Mouse (Mus musculus): Measurements from ENCODE around the gene Rora.
A peak's percentile ranks its signal among the peaks of the same experiment; 100 is the strongest.

The Rora gene

GRCm38 (mm10) chr9:68958919-68959318 lies 305.3 kb downstream of the Rora start:
- DNase-seq: no peak

- peak; percentile 48 to 59 for DNase-seq
Measured at GRCm38 (mm10) chr9:68963898-68964297, 310.3 kb downstream of the Rora start.

- peak; percentile 66 to 70 for DNase-seq
Measured at GRCm38 (mm10) chr9:68966540-68966939, 313.0 kb downstream of the Rora start.

- DNase-seq: no peak
Measured at GRCm38 (mm10) chr9:68970074-68970473, 316.5 kb downstream of the Rora start.

- no peak for DNase-seq
Measured at GRCm38 (mm10) chr9:68972277-68972676, 318.7 kb downstream of the Rora start.

GRCm38 (mm10) chr9:68974517-68974916 lies 320.9 kb downstream of the Rora start:
- DNase-seq: no peak

- no peak for DNase-seq
Measured at GRCm38 (mm10) chr9:68976136-68976535, 322.6 kb downstream of the Rora start.

GRCm38 (mm10) chr9:68976851-68977250 lies 323.3 kb downstream of the Rora start:
- DNase-seq: no peak

GRCm38 (mm10) chr9:68978656-68979055 lies 325.1 kb downstream of the Rora start:
- DNase-seq: peak; percentile 45 to 64

- DNase-seq: no peak
Measured at GRCm38 (mm10) chr9:68980041-68980440, 326.5 kb downstream of the Rora start.

GRCm38 (mm10) chr9:68985046-68985445 lies 331.5 kb downstream of the Rora start:
- no peak for DNase-seq

- no peak for DNase-seq
Measured at GRCm38 (mm10) chr9:68985796-68986195, 332.2 kb downstream of the Rora start.

- DNase-seq: peak; percentile 44 to 46
Measured at GRCm38 (mm10) chr9:68987290-68988042, 333.9 kb downstream of the Rora start.

- DNase-seq: no peak
Measured at GRCm38 (mm10) chr9:68988162-68988911, 334.8 kb downstream of the Rora start.

GRCm38 (mm10) chr9:68989885-68990449 lies 336.4 kb downstream of the Rora start:
- no peak for DNase-seq

- DNase-seq: no peak
Measured at GRCm38 (mm10) chr9:68993881-68994280, 340.3 kb downstream of the Rora start.

- DNase-seq: no peak
Measured at GRCm38 (mm10) chr9:68998961-68999360, 345.4 kb downstream of the Rora start.

GRCm38 (mm10) chr9:69004514-69004913 lies 350.9 kb downstream of the Rora start:
- DNase-seq: no peak

GRCm38 (mm10) chr9:69006666-69007065 lies 353.1 kb downstream of the Rora start:
- no peak for DNase-seq

GRCm38 (mm10) chr9:69008706-69009105 lies 355.1 kb downstream of the Rora start:
- DNase-seq: no peak

- DNase-seq: peak; percentile 64 to 70
Measured at GRCm38 (mm10) chr9:69010886-69011285, 357.3 kb downstream of the Rora start.

- no peak for DNase-seq
Measured at GRCm38 (mm10) chr9:69013186-69013715, 359.7 kb downstream of the Rora start.

- no peak for DNase-seq
Measured at GRCm38 (mm10) chr9:69014203-69014602, 360.6 kb downstream of the Rora start.

- peak; percentile 17 to 22 for DNase-seq
Measured at GRCm38 (mm10) chr9:69020381-69020780, 366.8 kb downstream of the Rora start.
